Mouse (Mus musculus): ENCODE measurements around the gene Cyp2d9. TPM values are rescaled to one million over a fixed set of nuclear protein-coding genes. Genes with fewer than 3 reads are reported as not detected.
"Not testable (repeated sequence)": the region's sequence is repeated elsewhere in the genome, so short reads cannot be mapped to it uniquely, and the experiment has no call there.

Gene Cyp2d9
- polyA plus RNA-seq (2016; fragmentation: Nextera tagmentation; extraction: Ambion mirVana): 0.23 and 0.47 TPM in 2 replicates

DNA sequence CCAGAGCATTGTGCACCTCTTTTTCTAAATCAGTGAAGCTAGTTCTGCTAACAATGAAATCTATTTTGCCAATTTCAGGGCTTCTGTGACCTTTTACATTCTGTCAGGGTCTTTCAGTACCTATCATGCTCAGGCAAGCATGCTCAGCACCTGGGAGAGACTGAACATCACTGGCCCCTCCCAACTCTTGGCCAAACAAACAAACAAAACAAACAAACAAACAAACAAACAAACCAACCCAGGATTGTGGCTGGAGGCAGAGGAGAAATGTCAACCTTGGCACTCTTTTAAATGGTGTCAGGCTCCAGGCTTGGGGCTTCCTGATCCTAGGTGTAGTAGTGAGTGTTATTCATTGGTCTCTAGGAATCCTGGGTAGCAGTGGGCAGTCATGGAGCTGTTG lies at the start of gene Cyp2d9:
Gene Cyp2d9 (plus strand): TSS at position 301 of the 400 bp plus-strand sequence.
- Histone ChIP-seq H3K9ac (no peak within 1 kb of the TSS), H3K36me3 (no peaks in the 10 kb centered on the region), H3K27me3 (replicated peaks) (no peaks in the 10 kb centered on the region), H3K9me3 (replicated peaks) (no peaks in the 10 kb centered on the region), H3K4me2 (no peak within 1 kb of the TSS), H3K27ac (no peak within 1 kb of the TSS), H3K4me1 (no peaks in the 10 kb centered on the region), H3K4me3 (no peak within 1 kb of the TSS)
- no peak for ATAC-seq

DNA sequence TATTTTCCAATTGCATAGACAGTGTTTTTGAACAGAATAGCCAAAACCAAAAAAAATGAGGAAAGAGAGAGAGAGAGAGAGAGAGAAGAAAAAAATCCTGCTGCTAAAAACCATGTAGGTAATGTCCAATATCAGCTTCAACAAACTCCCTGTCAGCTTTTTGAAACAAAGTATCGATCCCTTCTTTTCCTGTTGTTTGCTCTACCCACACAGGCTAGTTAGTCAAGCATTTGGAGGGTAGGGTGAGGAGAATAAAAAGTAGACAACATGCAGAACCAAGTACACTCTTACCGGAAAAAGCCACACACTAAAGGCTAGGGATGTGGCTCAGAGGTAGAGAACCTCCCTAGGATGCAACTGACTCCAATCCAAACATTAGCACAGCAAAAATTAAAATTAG lies 47.5 kb upstream of the Cyp2d9 start:
- Histone ChIP-seq H3K27me3 (replicated peaks) (no peaks in the 10 kb centered on the region), H3K27ac (peak overlapping the region; percentile 14; the same call in 1 of the 2 replicates), H3K4me1 (peaks cover 2% of the 10 kb centered on the region; the same call in 1 of the 2 replicates), H3K36me3 (no peaks in the 10 kb centered on the region), H3K4me2 (no peak overlapping the region), H3K4me3 (no peak overlapping the region), H3K9ac (no peak overlapping the region), H3K9me3 (replicated peaks) (no peaks in the 10 kb centered on the region)
- WGBS (ENCODE audit: insufficient replicate concordance): 68% methylated on average over 2 of the region's 2 CpGs
- ATAC-seq: no peak

DNA sequence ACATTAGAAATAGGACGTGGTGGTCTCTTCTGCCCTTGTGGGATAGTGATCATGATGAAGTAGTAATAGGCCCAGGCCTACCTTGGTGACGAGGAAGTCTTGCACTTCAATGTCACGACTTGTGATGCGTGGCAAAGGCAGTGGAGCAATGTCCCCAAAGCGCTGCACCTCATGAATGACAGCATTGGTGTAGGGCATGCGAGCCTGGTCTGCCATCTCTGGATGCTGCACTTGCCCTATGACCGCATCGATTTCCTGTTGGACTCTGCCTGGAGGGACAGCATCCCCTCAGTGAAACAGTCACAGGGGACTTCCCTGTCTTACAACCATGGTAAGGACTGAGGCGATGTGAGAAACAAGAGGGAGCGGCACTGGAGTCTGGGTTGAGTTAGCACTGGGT lies 43.3 kb upstream of the Cyp2d9 start:
- WGBS (ENCODE audit: insufficient replicate concordance): 78% methylated on average over 10 of the region's 10 CpGs
- not testable (repeated sequence) for H3K9ac ChIP-seq, ATAC-seq

DNA sequence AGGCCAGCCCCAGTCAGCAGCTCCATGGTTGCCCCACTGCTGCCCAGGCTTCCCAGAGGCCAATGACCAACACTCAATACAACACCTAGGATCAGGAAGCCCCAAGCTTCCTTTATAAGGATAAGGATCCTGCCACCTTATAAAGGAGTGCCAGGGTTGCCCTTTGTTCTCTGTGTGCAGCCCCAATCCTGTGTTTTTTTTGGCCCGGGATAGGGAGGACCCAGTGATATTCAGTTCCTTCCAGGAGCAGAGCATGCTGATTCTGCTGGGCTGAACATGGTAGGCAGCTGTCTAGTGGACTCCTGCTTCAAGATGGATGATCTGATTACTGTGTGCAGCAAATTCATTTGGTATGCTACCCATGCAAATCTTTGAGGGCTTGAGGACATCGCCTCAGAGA lies 39.3 kb upstream of the Cyp2d9 start, which contains the start of gene Cyp2d11:
Gene Cyp2d11 (minus strand): TSS at position 101 of the 400 bp plus-strand sequence.
- H3K9me3 ChIP-seq (replicated peaks); ATAC-seq; H3K4me1 ChIP-seq; H3K4me3 ChIP-seq; H3K36me3 ChIP-seq; H3K9ac ChIP-seq; H3K27ac ChIP-seq; H3K27me3 ChIP-seq (replicated peaks); H3K4me2 ChIP-seq: not testable (repeated sequence)
- 67% methylated on average over 2 of the region's 2 CpGs for WGBS (ENCODE audit: insufficient replicate concordance)

More for the DNA sequence above, 43.3 kb upstream of the Cyp2d9 start:
- H3K4me3 ChIP-seq; H3K9me3 ChIP-seq (replicated peaks); H3K36me3 ChIP-seq; H3K27ac ChIP-seq; H3K4me2 ChIP-seq; H3K27me3 ChIP-seq (replicated peaks); H3K4me1 ChIP-seq: not testable (repeated sequence)

DNA sequence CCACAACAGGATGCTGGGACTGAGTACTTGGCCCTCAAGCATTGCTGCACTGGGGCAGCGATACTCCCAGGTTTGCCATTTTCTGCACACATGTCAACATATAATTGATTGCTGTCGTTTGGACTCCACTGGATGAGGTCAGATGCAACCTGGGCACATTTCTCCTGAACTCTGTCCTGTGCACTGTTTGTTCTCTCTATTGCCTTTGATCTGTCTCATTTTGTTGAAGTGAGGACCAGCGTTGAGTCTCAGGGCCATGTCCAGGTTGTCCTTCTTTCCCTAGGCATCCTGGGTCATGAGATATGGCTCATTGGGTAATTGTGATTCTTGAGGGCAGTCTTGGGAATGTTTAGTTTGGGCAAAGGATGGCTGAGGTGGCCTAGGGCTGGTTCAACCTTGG lies 37.3 kb upstream of the Cyp2d9 start:
- not testable (repeated sequence) for H3K4me3 ChIP-seq; H3K27me3 ChIP-seq (replicated peaks); H3K4me2 ChIP-seq; H3K9me3 ChIP-seq (replicated peaks); H3K9ac ChIP-seq; H3K36me3 ChIP-seq; H3K4me1 ChIP-seq; H3K27ac ChIP-seq
- WGBS (ENCODE audit: insufficient replicate concordance): 63% methylated on average over 3 of the region's 3 CpGs
- peak; percentile 27; the same call in 1 of the 2 replicates for ATAC-seq

DNA sequence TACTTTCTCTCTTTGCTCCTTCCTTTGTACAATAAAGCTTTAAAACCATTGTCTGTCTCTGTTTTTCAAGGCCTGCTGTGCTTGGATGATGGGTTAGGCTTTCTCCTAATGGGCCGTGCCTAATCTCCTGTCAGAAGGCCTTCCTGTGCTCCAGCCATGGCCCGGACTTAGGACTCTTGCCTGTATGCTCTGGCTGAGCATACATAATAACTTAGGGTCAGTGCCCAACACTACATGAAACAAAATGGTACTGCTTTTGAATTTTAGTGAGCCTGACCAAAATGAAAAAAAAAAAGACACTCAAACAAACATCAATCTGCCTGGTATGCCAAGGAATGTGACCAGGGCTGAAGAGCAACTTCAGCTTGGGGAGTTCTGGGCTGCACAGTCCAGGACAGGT lies 31.7 kb upstream of the Cyp2d9 start:
- H3K9me3 ChIP-seq (replicated peaks): no peaks in the 10 kb centered on the region
- no peak overlapping the region for H3K9ac ChIP-seq
- H3K27ac ChIP-seq: no peak overlapping the region
- WGBS (ENCODE audit: insufficient replicate concordance): 66% methylated on average over 2 of the region's 2 CpGs
- no peaks in the 10 kb centered on the region for H3K36me3 ChIP-seq
- H3K4me3 ChIP-seq: no peak overlapping the region
- H3K27me3 ChIP-seq (replicated peaks): no peaks in the 10 kb centered on the region
- H3K4me1 ChIP-seq: no peaks in the 10 kb centered on the region
- no peak for ATAC-seq
- no peak overlapping the region for H3K4me2 ChIP-seq

DNA sequence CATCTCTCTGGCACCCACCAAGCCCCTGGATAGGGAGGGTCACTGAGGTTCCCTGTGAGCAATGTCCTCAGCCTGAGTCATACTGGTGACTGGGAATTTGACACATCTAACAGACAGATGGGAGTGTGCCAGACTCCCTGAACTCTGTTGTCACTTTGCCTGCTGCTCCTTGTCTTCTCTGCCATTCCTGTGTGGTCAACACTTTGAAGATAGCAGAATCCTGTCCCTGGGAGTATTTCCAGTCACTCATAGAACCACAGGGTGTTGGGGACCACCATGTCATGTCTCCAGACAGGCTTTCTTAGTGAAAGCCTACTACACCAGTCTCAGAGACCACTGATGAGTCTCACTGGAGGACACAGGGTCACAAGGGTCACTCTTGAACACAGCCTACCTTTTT lies 31.1 kb upstream of the Cyp2d9 start:
- H3K36me3 ChIP-seq: no peaks in the 10 kb centered on the region
- H3K4me3 ChIP-seq: no peak overlapping the region
- H3K4me1 ChIP-seq: no peaks in the 10 kb centered on the region
- H3K4me2 ChIP-seq: no peak overlapping the region
- no peaks in the 10 kb centered on the region for H3K9me3 ChIP-seq (replicated peaks)
- H3K9ac ChIP-seq: no peak overlapping the region
- no peak for ATAC-seq
- no peak overlapping the region for H3K27ac ChIP-seq
- no peaks in the 10 kb centered on the region for H3K27me3 ChIP-seq (replicated peaks)

DNA sequence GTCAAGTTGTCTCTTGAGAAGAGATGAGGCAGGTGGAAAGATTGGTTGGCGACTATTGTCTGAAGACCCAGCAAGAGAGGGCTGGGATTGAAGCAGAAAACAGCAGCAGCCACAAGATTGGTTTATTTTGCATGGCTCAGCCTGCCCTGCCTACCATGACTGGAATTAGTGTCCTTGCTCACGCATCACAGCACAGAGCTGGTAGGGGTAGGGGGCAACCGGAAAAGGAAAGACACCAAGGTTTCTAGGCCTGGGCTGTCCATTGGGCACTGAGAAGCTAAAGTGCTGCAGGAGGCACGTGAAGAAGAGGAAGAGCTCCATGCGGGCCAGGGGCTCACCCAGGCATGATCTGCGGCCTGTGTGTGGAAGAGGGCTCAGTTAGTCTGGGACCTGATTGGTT lies 30.5 kb upstream of the Cyp2d9 start:
- ATAC-seq: no peak
- Histone ChIP-seq H3K27ac (no peak overlapping the region), H3K4me2 (no peak overlapping the region), H3K9me3 (replicated peaks) (no peaks in the 10 kb centered on the region), H3K4me1 (no peaks in the 10 kb centered on the region), H3K27me3 (replicated peaks) (no peaks in the 10 kb centered on the region), H3K9ac (no peak overlapping the region), H3K36me3 (no peaks in the 10 kb centered on the region), H3K4me3 (no peak overlapping the region)
- 58% methylated on average over 6 of the region's 6 CpGs for WGBS (ENCODE audit: insufficient replicate concordance)

DNA sequence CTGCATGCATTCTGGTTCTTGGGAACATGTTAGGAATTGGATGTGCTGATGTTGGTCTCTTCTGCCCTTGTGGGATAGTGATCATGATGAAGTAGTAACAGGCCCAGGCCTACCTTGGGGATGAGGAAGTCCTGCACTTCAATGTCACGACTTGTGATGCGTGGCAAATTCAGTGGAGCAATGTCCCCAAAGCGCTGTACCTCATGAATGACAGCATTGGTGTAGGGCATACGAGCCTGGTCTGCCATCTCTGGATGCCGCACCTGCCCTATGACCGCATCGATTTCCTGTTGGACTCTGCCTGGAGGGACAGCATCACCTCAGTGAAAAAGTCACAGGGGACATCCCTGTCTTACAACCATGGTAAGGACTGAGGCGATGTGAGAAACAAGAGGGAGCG lies 29.6 kb upstream of the Cyp2d9 start:
- Histone ChIP-seq H3K9me3 (replicated peaks) (no peaks in the 10 kb centered on the region), H3K4me3 (no peak overlapping the region), H3K9ac (no peak overlapping the region), H3K4me1 (no peaks in the 10 kb centered on the region), H3K27me3 (replicated peaks) (no peaks in the 10 kb centered on the region), H3K36me3 (no peaks in the 10 kb centered on the region), H3K4me2 (no peak overlapping the region), H3K27ac (no peak overlapping the region)
- 74% methylated on average over 9 of the region's 9 CpGs for WGBS (ENCODE audit: insufficient replicate concordance)
- no peak for ATAC-seq

DNA sequence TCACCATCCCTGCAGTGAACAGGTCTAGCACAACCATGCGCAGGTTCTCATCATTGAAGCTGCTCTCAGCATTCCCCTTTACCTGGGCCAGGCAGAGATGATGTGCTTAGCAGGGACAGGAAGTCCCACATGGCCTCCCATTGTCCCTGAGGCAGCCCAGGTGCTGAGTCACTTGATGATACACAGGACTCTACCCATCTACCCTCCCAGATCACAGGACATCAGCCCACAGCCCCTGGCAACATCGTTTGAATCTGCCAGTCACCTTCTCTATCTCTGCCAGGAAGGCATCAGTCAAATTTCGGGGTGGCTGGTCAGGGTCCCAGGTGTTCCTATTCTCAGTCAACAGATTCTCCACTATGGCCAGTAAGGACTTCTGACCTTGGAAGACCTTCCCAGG lies 29.1 kb upstream of the Cyp2d9 start:
- Histone ChIP-seq H3K27ac (no peak overlapping the region), H3K27me3 (replicated peaks) (no peaks in the 10 kb centered on the region), H3K4me1 (no peaks in the 10 kb centered on the region), H3K36me3 (no peaks in the 10 kb centered on the region), H3K9ac (no peak overlapping the region), H3K4me2 (no peak overlapping the region), H3K4me3 (no peak overlapping the region), H3K9me3 (replicated peaks) (no peaks in the 10 kb centered on the region)
- no peak for ATAC-seq
- 59% methylated on average over 3 of the region's 3 CpGs for WGBS (ENCODE audit: insufficient replicate concordance)

DNA sequence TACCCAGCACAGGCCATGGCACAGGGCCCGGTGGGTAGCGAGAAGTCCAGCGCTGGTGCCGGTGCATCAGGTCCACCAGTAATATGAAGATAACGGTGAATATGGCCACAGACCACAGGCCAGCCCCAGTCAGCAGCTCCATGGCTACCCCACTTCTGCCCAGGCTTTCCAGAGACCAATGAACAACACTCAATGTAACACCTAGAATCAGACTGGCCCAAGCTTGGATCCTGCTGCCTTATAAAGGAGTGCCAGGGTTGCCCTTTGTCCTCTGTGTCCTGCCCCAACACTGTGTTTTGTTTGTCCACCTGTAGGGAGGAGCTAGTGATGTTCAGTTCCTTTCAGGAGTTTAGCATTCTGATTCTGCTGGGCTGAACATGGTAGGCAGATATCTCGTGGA lies 26.3 kb upstream of the Cyp2d9 start, which contains the start of gene Cyp2d10:
Gene Cyp2d10 (minus strand): TSS at position 215 of the 400 bp plus-strand sequence.
- Histone ChIP-seq H3K36me3 (no peaks in the 10 kb centered on the region), H3K9ac (no peak within 1 kb of the TSS), H3K4me2 (peak within 1 kb of the TSS; percentile 21; the same call in 1 of the 2 replicates), H3K27me3 (replicated peaks) (no peaks in the 10 kb centered on the region), H3K4me3 (no peak within 1 kb of the TSS), H3K9me3 (replicated peaks) (no peaks in the 10 kb centered on the region), H3K27ac (no peak within 1 kb of the TSS), H3K4me1 (no peaks in the 10 kb centered on the region)
- no peak for ATAC-seq
- 74% methylated on average over 6 of the region's 6 CpGs for WGBS (ENCODE audit: insufficient replicate concordance)

DNA sequence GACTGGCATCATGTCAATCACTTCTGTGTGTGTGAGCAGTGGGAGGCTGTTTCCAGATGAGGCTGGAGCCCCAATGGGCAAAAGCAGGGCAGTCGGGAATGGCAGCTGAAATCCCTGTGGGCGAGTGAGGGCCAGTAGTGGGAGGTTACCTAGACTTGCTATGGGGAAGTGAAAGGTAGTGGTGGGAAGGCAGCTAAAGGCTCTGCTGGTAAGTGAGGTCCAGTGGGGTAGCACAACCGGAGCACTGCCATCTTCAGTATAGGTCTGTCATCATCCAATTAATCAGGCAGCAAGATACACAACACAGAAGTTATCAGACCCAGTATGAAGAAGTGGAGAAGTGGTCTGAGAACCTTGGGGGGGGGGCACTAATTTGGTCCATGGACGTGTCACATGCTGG lies 25.7 kb upstream of the Cyp2d9 start:
- no peak overlapping the region for H3K4me2 ChIP-seq
- H3K9me3 ChIP-seq (replicated peaks): no peaks in the 10 kb centered on the region
- no peaks in the 10 kb centered on the region for H3K4me1 ChIP-seq
- ATAC-seq: no peak
- no peak overlapping the region for H3K27ac ChIP-seq
- no peak overlapping the region for H3K9ac ChIP-seq
- no peaks in the 10 kb centered on the region for H3K27me3 ChIP-seq (replicated peaks)
- no peaks in the 10 kb centered on the region for H3K36me3 ChIP-seq
- WGBS (ENCODE audit: insufficient replicate concordance): 68% methylated on average over 4 of the region's 4 CpGs
- H3K4me3 ChIP-seq: no peak overlapping the region

Measured in liver, embryonic 12.5 days (tissue).